Mouse (Mus musculus) cerebellum, postnatal 10 days (tissue): Measurements from ENCODE around the gene Olfr789.

Experiments used
- DNase-seq, 2 experiments: peaks; one replicate each; pipeline ENCODE4 v3.0.0; 2021; ENCODE audit warnings: mixed read lengths in 2 of 2

Olfr789 gene

DNA sequence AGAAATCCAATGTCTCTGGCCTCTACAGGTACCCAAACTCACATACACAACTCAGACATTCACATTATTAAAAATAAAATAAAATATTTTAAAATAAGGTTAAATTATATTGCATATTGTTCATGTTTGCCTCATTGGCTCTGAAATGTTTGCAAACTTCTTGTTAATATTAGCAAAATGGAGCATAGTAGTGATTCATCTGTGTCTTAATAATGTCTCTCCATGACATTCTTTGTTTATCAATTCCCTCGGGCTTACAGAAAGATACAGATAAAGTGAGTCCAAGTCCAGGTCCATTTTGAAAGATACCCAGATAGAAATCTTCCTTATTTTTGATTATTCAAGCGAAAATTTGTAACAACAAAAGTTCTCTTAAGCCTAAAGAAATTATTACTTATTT lies at the start of gene Olfr789:
TSS of gene Olfr789 (plus strand) at position 301 of the 400 bp plus-strand sequence.
- no peak for DNase-seq

DNA sequence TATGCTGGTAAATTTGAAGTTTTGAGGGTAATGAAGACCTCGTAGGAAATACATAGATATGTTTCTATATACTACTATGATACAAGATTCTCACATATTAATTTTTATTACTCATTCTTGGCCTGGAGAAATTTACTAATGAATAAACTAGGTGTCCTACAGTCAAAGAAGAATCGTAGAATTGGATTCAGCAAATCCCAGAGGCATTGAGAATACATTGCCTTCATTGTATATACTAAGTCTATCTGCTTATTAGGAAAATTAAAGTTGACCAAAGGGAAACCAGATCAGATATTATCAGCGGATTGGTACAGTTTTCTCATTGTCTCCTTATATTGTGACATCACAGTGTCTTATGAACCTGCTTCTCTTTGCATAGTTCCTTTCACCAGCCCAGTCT lies 23.0 kb upstream of the Olfr789 start, which contains the start of gene Olfr787:
TSS of gene Olfr787 (plus strand) at position 301 of the 400 bp plus-strand sequence.
- DNase-seq: no peak

DNA sequence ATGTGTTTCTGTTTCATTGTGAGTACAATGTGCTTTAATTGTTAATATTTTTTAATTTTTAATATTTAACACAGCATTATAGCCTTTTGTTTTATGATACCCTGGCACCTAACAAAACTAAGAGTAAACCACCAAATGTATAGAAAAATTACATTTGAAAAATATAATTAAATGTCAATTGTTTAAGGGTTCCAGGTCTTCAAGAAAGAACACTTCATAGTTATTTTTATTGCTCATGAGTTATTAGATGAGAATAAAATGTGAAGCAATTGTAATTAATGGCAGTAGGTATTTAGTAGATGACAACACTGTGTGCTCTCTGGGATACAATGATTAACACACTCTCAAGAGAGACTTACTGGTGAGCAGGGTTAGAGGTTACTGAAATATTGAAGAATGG lies 13.9 kb upstream of the Olfr789 start, which contains the start of gene Olfr788:
TSS of gene Olfr788 (plus strand) at position 301 of the 400 bp plus-strand sequence.
- no peak for DNase-seq

DNA sequence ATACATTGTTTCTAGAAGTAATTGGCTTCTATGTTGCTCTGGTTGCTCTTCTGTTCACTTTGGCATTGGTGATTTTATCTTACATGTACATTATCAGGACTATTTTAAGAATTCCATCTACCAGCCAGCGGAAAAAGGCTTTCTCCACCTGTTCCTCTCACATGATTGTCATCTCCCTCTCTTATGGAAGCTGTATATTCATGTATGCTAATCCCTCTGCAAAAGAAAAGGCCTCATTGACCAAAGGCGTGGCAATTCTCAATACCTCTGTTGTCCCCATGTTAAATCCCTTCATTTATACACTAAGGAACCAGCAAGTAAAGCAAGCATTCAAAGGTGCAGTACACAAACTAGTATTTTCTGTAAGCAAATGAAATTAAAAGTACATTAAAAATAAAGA lies 11.3 kb upstream of the Olfr789 start:
- DNase-seq: no peak

DNA sequence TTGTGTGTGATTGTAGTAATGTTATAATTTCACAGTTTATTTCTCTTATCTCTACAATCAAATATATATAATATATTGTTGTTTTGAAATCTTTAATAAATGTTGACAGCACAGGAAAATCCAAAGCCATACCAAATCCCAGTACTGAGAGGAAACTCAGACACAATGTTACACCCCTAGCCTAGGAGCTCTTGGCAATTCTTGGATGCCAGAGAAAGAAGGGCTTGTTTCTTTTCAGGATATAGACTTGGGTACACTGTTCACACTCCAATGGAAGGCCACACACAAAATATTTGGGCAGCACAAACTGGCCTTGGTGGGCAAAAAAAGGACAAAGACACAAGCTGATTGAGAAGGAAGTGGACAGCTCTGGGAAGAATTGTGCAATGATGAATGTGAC lies 10.8 kb upstream of the Olfr789 start:
- DNase-seq: no peak

DNA sequence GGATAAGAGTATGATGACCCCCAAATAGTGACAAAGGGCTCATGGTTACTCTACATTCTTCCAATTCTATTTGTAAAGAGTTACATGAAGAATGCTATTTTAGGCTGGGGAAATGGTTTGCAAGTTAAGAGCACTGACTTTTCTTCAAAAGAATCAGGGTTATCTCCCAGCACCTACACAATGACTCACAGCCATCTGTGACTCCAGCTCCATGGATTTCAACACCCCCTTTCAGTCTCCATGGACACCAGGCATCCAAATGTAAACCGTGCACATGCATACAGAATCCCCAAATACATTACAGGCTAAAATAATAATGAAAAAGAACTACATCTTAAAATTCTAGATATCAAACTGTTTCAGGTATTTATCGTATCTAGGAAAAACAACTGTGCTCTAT lies 5.5 kb downstream of the Olfr789 start:
- DNase-seq: no peak

DNA sequence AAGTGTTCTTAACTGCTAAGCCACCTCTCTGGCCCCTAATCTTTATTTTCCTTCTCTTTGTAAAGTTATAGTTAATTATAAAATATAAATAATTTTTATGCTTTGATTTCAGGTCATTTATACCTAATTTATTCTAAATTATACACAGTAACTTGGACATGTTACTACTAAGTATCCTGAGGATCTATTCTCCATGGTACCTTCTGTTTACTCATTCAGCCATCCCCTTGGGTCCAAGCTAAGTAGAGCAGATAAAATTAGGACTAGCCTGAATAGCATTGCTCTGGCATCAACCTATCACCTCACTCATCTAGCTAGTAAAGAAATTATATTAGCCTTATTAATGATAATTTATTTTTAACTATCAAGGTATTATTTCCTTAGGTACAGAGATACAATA lies 13.6 kb downstream of the Olfr789 start, which contains the start of gene Olfr790:
TSS of gene Olfr790 (plus strand) at position 301 of the 400 bp plus-strand sequence.
- DNase-seq: no peak

DNA sequence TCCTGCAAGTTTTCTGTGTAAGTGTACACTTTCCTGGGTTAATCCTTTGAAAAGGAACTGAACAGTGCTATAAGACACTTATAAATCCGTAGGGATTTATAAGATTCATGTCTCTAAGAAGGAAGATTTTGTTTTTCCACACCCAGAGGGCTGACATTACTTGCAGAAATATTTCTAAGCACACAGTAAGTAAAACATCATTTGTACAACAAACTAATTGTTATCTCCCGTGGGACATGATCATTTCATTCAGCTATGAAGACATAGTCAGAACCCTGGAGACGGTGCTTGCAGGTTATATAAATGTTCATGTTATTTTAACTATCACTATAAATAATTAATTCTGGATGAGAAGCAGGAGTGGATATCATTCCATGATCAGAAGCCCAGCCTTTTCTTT lies 36.9 kb downstream of the Olfr789 start, which contains the start of gene Olfr791:
TSS of gene Olfr791 (plus strand) at position 301 of the 400 bp plus-strand sequence.
- no peak for DNase-seq

DNA sequence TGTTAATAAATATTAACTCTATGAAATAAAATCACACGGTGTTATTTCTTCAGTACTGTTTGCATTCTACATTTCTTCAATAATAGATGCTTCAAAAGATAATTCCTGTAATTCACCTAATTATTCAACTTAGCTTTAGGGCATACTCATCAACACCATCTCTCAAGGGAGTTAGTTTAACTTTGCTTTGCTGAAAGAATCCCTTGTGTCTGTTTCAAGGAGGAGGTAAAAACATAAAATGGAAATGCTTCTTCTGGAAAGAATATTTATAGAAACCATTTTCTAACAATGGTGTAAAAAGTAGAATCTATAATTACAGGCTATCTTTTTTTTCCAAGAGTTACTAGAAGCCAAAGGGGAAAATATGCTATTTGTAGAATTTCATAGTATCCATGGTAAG lies 54.3 kb downstream of the Olfr789 start, which contains the start of gene Olfr792:
TSS of gene Olfr792 (plus strand) at position 301 of the 400 bp plus-strand sequence.
- DNase-seq: no peak
